Mouse (Mus musculus) cerebellum, adult 2 months (tissue): ENCODE results near the gene Nos1.

Source experiments
- CTCF ChIP-seq: fragments of 200-500 bp; IDR thresholded peaks from 2 replicates; pipeline ENCODE4 v1.5.1; 2011; ENCODE audit warnings: low read depth, mild to moderate bottlenecking, control low read depth, low read length, moderate library complexity, borderline replicate concordance; ENCODE audit not compliant: insufficient read depth
- POLR2A ChIP-seq: fragments of 200-500 bp; IDR thresholded peaks from 2 replicates; pipeline ENCODE4 v1.6.1; 2011; ENCODE audit warnings: low read length, control low read depth, borderline replicate concordance; ENCODE audit not compliant: insufficient read depth

GRCm38 (mm10) chr5:117802071-117802521 lies 21.3 kb downstream of the Nos1 start:
- TF ChIP-seq CTCF (no peak), POLR2A (no peak)
